In genomic region chr4:129618786-129619691, GRCm38 (mm10) we compare ENCODE assay signal across 8 mouse cellular contexts. TPM values are rescaled to one million over a fixed set of nuclear protein-coding genes. Genes with fewer than 3 reads are reported as not detected.
DNase-seq lines count a peak whose midpoint lies in the region; ATAC-seq and TF ChIP-seq lines count a peak whose summit lies in the region.

TSS of gene Iqcc (minus strand) at chr4:129619099.

- TF ChIP-seq CTCF in G1E (IDR thresholded peaks at IDR 0.05; ENCODE audit: low read depth, low read length): no peak
- peak; percentile 49 for TF ChIP-seq CTCF in forebrain, postnatal 0 days (IDR thresholded peaks at IDR 0.05; ENCODE audit: low read depth)

- ATAC-seq in G1E (ENCODE audit: extremely low read depth, insufficient number of reproducible peaks, low FRiP score, poor library complexity, severe bottlenecking): peak; percentile 84
- ATAC-seq in forebrain, postnatal 0 days: peak; percentile 95
- peak; percentile 92 for ATAC-seq in lung, embryonic 16.5 days (ENCODE audit: low read depth)

- H3K27me3 ChIP-seq in G1E (ENCODE audit: insufficient read depth, low read length): no peaks in the 10 kb centered on the region
- no peaks in the 10 kb centered on the region for H3K27me3 ChIP-seq in forebrain, postnatal 0 days (ENCODE audit: insufficient read depth, low read length)
- no peaks in the 10 kb centered on the region for H3K27me3 ChIP-seq in lung, embryonic 16.5 days (ENCODE audit: control insufficient read depth, insufficient read depth, low read depth, low read length)

- DNase-seq in G1E (ENCODE audit: low spot score): peak; percentile 91
- DNase-seq in cerebellum, adult 18-20 months: peak; percentile 95 to 96
- DNase-seq in forebrain, postnatal 0 days: peak; percentile 98
- peak; percentile 97 for DNase-seq in heart, postnatal 4 days
- peak; percentile 92 for DNase-seq in layer of hippocampus, adult 9-10 months (ENCODE audit: low spot score)
- DNase-seq in ovary, postnatal 10 days (ENCODE audit: low spot score): peak; percentile 88
- DNase-seq in thymus, postnatal 10 days (ENCODE audit: low spot score in 2 of 2): peak; percentile 95 to 96

- H3K4me1 ChIP-seq in G1E (ENCODE audit: insufficient read depth, low read depth, low read length): peaks cover 55% of the 10 kb centered on the region
- H3K4me1 ChIP-seq in forebrain, postnatal 0 days (ENCODE audit: insufficient read depth): peaks cover 23% of the 10 kb centered on the region
- H3K4me1 ChIP-seq in lung, embryonic 16.5 days (replicated peaks; ENCODE audit: control insufficient read depth, insufficient read depth, low read length): peaks cover 19% of the 10 kb centered on the region

- WGBS in forebrain, postnatal 0 days: 4% methylated on average over 43 of the region's 44 CpGs
- 3% methylated on average over 43 of the region's 44 CpGs for WGBS in lung, embryonic 16.5 days

- H3K9ac ChIP-seq in forebrain, postnatal 0 days: peak within 1 kb of the TSS; percentile 91
- H3K9ac ChIP-seq in lung, embryonic 16.5 days (ENCODE audit: low read length): peak within 1 kb of the TSS; percentile 84

- H3K9me3 ChIP-seq in G1E (replicated peaks): no peaks in the 10 kb centered on the region
- no peaks in the 10 kb centered on the region for H3K9me3 ChIP-seq in forebrain, postnatal 0 days (ENCODE audit: low read length)
- H3K9me3 ChIP-seq in lung, embryonic 16.5 days (ENCODE audit: control insufficient read depth, low read length): no peaks in the 10 kb centered on the region

- peaks cover 65% of the 10 kb centered on the region for H3K36me3 ChIP-seq in G1E (replicated peaks)
- peaks cover 13% of the 10 kb centered on the region; the same call in 1 of the 2 replicates for H3K36me3 ChIP-seq in forebrain, postnatal 0 days (ENCODE audit: insufficient read depth)
- H3K36me3 ChIP-seq in lung, embryonic 16.5 days (ENCODE audit: control insufficient read depth, insufficient read depth, low read length): peaks cover 6% of the 10 kb centered on the region; the same call in 1 of the 2 replicates

- peak within 1 kb of the TSS; percentile 95 for H3K27ac ChIP-seq in forebrain, postnatal 0 days (ENCODE audit: low read depth, low read length)
- H3K27ac ChIP-seq in lung, embryonic 16.5 days (ENCODE audit: low read length): peak within 1 kb of the TSS; percentile 77

- H3K4me3 ChIP-seq in G1E (ENCODE audit: low read depth, low read length): peak within 1 kb of the TSS; percentile 84
- H3K4me3 ChIP-seq in forebrain, postnatal 0 days (ENCODE audit: low read depth, low read length): peak within 1 kb of the TSS; percentile 65
- peak within 1 kb of the TSS; percentile 69 for H3K4me3 ChIP-seq in lung, embryonic 16.5 days (ENCODE audit: low read length)

- H3K4me2 ChIP-seq in forebrain, postnatal 0 days (ENCODE audit: low read depth): peak within 1 kb of the TSS; percentile 93
- peak within 1 kb of the TSS; percentile 66 for H3K4me2 ChIP-seq in lung, embryonic 16.5 days (ENCODE audit: low read depth, low read length)

RNA-seq across cellular contexts. Expression of gene Iqcc, which starts in this region (rescaled TPM):
- 23.6 and 24.4 TPM in 2 replicates for total RNA-seq in G1E (2014; fragmentation: Nextera tagmentation)
- total RNA-seq in G1E (2017): 35.0 and 36.7 TPM in 2 replicates
- polyA plus RNA-seq in G1E (2012): 7.0 and 8.8 TPM in 2 replicates
- total RNA-seq in forebrain, postnatal 0 days (2014; rRNA removed): 25.9 and 31.5 TPM in 2 replicates
- polyA plus RNA-seq in forebrain, postnatal 0 days (2015; fragmentation: Nextera tagmentation; extraction: Ambion mirVana): 21.4 and 24.7 TPM in 2 replicates
- total RNA-seq in heart, postnatal 4 days (2021): 10 to 100 TPM in 1 of 2 experiments, 1 to 10 TPM in 1; 9.3 to 14.3 TPM
- 29.3 and 29.7 TPM in 2 replicates for polyA plus RNA-seq in lung, embryonic 16.5 days (2015; fragmentation: Nextera tagmentation; extraction: Ambion mirVana)

Comparison
In these comparisons a context has a peak if more than half of its experiments do, and no peak if none do; other contexts are left out.
1. Peak in every context shown above with its lines: DNase-seq, ATAC-seq, H3K4me3 ChIP-seq and H3K27ac ChIP-seq.